Mouse (Mus musculus): ENCODE data around the gene Nostrin.

GRCm38 (mm10) chr2:69188732-69189131, 53.1 kb downstream of the Nostrin start:
- TF ChIP-seq POLR2AphosphoS5 (IDR thresholded peaks at IDR 0.05; ENCODE audit: insufficient replicate concordance, low read depth, low read length): no peak
- no peak for TF ChIP-seq CTCF (IDR thresholded peaks at IDR 0.05; ENCODE audit: low read depth, low read length)
- no peak for TF ChIP-seq GATA1 (IDR thresholded peaks at IDR 0.05; ENCODE audit: borderline replicate concordance, low read length)
- no peak for TF ChIP-seq TAL1 (conservative IDR thresholded peaks at IDR 0.05; ENCODE audit: low read depth, low read length)

Measured in G1E (cell line).